Mouse (Mus musculus) cerebellum, adult 18-20 months (tissue): ENCODE data around the gene Tlr3.

Experiments used
- DNase-seq, 2 experiments: peaks; one replicate each; pipeline ENCODE4 v3.0.0; 2021

Gene Tlr3

DNA sequence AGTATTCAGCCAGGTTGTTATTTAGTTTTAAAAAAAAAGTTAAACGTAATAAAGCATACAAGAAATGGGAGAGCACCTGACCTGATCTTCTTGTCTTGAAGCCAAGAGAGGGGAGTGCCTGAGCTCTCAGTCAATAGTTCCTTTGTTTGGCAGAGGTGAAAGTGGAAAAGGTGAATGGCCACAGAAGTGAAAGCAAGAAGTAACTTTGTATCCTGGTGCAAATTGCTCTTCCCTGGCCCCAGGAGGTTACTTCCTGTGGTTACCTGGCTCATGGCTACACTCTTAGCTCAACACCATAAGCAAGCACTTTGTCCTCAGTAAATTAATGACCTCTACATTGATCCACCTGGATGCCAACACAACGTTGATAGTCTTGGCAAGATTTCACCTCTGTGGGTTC is at the start of gene Tlr3:
Gene Tlr3 (minus strand): TSS at position 199 of the 400 bp plus-strand sequence.
- DNase-seq: no peak

DNA sequence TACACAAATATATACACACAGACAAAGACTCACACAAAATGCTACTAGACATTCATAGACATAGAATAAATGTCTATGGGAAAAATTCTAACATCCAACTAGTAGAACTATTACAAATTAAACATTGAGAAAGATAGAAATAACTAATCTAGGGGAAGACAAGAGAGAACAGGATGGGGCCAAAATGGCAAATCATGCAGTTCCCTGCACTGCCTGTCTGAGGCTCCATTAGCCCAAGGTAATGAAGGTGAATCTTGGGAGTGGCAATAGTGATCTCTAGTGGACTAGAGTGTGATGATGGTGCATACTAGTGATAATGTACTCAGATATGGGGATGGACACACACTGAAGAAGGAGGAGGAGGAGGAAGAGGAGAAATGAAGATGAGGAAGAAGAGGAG is 47.0 kb upstream of the Tlr3 start:
- no peak for DNase-seq

DNA sequence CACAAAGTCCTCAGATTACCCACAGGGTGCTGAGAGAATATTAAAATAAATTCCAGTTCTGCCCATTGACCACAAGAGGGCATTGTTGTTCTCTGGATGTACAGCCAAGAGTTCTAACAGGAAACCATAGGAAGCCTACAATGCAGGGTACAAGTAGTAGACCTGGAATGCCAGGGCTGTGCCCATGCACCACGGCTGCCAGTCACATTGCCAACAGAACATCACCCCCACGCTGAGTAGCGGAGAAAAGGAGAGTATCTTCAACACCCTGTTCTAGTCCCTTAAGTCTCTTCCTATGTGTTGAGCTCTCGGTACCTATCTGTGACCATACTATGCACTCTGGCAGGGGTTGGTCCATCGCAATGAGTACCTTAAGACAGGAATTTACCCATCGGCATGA is 43.5 kb upstream of the Tlr3 start:
- DNase-seq: peak; percentile 36 to 44

DNA sequence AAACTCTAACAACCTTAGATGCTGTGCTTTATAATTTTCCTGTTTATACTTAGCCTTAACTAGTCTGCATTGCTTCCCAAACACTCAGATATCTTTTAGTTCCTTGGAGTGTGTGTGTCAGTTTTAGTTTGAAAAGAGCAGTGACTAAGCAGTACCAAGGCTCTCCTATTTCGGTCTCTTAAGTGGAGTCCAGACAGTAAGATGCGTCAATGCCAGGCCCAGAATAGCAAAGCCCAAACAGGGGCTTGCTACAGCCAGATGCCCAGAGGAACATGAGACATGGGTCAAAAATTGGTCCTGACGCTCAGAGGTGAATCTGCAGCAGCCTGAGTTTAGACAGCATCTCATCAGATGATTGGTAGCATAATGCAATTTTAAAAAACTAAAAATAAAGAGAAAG is 41.2 kb upstream of the Tlr3 start:
- DNase-seq: no peak

DNA sequence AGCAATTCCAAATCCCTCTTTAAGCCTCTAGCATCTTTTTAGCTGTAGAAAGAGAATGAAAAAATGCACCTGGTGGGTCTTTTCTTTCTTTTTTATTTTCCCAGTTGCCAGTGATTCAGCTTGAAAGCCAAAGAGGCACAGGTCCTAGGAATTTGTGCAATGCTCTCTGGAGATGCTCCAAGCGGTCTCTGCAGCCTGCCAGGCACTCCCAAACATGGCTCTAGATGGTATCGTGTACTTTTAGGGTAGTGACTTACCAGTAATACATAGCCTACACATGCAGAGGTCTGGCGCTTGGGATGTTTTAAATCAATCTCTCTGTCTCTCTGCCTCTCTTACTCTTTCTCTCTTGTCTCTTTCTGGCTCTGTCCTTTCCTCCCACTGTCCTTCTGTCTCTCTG is 38.0 kb upstream of the Tlr3 start:
- DNase-seq: no peak

DNA sequence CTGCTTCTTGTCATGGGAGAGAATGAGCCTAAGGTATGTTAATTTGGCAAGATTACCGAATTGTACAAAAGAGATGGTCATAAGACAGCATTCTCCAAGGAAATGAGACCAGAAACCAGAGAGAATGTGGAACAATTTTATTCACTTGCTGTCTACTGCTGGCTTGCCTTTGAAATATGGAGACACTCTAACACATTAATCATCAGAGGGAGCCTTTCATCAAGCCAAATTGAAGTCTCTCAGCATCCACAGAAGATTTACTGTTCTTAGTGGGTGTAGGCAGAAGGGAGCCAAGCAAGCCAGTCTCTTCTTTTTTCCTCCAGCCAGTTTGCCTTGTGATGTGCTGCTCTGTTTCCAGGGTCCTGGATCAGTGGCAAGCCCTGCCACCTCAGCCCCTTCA is 37.4 kb upstream of the Tlr3 start:
- no peak for DNase-seq

DNA sequence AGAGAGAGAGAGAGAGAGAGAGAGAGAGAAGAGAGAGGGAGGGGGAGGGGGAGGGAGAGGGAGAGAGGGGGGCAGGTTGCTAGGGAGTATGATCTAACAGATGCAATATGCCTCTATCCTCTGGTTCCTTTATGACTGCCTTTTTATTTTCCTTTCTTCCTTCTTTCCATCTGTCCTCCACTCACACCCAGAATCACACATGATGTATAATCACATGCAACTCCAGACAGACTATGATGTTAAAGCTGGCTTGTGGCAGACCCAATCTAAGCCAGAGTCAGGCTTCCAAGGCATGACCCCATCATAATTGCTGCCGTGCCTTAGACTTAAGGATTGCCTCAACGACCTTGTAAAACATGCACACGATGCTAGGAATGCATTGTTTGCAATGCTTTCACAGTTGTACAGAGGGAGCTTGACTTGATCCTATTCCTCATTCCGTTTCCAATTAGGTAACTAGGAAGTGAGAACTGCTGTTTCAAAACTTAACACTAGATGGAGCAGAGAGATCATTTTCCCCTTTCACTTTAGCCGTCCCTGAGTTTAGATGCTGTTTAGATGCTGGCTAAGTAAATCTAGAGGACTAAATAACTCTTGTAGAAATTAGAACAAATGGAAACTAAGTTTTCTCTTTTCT is 28.1 kb upstream of the Tlr3 start:
- no peak for DNase-seq

DNA sequence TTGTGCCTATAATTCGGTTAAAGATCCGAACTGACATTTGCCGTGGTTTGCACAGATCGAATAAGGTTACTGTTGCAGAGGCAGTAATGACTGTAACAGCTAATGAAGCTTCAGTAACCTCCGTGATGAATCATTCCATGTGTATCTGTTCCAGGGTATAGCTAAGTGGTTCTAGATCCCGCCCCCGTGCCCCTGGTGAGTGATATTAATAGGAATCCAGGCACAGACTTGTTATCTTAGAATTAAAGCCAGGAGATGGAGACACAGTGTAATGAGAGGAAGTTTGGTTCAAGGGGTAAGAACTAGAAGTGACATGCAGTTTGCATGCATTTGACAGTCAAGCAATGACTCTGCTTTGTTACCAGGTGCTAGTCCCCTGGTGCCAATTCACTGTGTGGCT is 9.3 kb upstream of the Tlr3 start:
- DNase-seq: no peak

DNA sequence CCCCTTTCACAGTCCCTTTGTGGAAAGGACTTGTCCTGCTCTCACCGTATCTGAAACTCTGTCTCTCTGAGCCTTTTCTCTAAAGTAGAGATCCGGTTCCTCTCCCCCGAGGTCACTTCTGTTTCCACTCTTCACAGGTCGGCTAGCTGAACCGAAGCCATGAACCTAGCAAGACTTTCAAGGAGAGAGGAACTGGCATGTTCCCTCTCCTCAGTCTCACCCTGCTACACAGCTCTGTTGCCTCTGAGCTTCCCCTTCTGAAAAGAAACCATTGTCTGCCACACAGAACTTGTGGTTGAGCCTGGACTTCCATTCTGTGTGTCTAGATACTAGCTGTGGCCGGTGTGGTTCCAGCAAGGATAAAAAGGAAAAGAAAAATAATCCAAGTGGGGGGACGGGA is 4.1 kb upstream of the Tlr3 start:
- no peak for DNase-seq

DNA sequence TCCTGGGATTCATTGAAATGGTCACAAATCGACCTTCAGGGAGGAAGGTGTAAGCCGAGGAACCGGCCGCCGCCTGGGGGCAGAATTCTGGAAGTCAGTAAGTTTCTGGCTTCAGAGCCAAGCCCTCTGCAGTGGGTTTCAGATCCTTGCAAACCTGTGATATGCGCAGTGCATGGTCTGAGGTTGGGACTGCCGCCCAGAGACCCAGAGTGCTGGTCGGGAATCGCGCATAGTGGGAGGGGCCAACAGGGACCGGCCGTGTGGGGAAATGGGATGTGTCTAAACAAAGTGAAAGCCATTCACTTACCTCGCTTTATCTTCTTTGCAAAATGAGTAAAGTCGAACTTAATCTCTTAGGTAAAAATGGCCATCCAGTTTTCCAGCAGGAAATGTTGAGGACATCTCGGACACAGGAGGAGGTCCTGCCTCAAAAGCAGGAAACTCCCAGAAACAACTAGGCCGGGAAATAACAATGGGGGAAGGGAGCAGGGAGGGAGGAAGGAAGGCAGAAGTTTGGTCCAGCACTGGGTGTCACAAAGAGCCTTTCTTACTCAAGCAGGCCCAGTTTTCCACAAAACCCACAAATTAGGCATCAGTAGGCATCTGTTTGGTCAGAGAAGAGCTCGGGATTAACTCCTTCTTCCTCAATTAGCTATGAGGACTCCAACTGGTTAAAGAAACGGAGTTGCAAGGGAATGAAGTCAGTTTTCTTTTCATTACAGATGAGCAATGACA is 567 bp downstream of the Tlr3 start:
- peak; percentile 25 to 29 for DNase-seq

DNA sequence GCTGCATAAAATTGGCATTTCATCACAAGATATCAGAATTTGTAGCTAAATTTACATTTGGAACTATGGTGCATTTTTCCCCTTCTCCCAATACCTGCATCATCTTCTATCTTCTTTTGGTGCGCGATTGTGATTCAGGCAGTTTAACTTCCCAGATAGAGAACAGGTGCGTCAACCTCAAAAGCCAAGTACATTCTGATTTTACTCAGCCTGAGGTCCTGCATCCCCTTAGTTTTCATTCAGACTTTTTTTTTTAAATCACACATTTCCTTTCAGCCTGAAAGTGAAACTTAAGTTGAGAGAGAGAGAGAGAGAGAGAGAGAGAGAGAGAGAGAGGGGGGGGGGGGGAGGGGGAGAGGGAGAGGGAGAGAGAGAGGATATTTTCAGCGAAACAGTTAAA is 1.2 kb downstream of the Tlr3 start:
- DNase-seq: no peak

DNA sequence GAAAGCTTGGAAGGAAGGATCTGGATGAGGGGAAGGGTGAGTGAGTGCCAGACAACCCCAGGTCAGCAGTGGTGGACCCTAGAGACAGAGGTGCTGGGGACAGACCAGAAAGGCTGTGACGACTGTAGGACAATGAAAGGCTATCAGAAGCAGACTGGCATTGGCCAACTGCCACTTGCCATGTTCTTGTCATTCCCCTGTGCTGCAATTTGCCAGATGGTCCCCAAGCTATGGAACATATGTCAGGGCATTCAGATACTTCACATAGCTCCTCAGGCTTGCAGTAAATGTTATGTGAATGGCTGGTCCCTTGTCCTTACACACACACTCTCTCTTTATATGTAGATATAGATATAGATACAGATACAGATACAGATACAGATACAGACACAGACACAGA is 27.6 kb downstream of the Tlr3 start:
- peak in 1 of 2 experiments; percentile 14 for DNase-seq

DNA sequence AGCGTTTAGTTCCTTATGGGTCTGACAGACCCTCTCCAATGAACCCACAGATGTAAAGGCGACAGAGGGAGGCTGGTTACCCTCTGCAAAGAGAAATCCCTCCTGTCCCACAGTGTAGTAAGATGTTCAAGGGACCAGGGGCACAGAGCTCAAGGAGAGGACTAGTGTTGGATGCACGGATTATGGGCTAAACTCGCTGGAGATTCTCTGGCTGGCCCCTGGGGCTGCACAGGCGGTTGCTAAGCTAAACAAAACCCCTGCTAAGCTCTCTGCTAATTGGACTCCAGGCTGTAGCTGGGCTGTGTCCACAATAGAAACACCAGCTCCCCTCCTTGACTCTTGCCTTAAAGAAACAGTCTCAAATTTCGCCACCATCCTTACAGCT is 28.9 kb downstream of the Tlr3 start, which contains the start of gene Fam149a:
Gene Fam149a (minus strand): TSS at position 329 of the 385 bp plus-strand sequence.
- DNase-seq: no peak

DNA sequence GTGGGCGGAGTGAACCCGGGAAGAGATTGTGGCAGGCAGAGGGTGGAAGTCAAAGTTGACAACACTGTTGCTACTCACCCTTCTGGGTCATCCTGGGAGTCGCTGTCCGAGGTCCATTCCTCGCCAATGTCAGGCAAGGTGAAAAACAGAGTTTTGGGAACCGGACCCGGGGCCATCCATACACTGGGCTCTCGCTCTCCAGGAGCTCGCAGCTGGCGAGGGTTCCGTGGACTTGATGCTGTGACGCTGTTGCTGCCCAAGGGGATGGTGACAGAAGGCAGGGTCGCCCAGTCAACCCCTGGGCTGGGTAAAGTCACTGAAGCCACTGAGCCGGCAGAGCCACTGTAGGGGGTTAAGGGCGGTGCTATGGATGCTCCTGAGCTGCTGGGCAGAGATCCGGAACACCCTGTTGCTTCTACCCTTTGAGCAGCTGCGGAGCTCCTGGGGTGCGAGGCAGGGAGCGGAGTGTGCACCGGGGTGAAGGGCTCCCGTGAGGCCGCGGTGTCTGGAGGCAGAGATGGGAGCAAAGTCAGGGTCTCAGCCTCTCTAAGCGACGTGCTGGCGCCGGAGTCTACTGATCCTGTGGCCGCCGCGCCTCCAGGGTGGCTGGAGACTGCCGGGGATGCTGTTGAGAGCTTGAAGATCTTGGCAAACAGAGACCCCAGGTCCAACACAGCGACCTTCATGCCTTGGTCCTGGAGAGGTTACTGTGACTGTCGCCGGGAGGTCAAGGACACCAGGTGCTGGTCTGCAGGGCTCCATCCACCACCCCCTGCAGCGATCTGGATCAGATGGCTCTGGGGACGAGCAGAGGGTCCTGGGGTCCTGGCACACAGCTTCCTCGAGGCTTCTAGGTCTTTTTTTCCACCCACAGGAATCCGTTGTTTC is 29.6 kb downstream of the Tlr3 start:
- no peak for DNase-seq

DNA sequence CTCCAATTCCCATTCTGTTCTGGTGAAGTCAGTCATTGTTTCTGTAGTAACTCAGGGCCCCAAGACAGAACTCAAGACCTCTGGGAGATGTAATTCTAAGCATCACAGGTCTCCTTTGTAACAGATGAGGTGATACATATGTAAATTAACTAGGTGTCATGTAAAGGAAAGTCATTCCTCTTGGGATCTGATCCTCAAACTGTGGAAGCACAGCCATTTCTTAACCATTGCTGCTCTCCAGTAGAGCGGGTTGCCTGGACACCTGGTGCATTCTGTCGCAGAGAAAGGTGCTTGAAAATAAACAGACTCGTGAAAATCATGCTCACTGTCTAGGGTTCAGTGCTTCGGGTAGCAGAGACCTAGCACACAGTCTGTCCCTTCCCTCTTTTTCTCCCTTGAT is 30.3 kb downstream of the Tlr3 start:
- DNase-seq: no peak

DNA sequence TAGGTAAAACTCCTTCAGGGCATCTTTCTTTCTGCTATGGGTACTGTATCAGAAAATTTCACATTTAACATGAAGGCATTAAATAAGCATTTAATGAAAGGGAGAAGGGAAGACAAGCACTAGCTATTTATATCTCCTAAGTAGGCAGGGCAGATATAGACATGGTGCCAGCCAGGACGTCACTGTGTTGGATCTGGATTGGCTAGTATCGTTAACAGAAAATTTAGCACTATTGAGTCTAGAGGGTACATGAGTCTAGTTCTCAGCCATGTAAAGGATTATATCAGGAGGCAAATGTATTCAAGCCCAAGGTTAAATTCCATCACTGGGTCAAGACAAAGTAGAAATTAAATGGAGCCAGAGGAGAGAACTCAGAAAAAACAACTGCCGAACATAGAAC is 36.8 kb downstream of the Tlr3 start:
- no peak for DNase-seq

DNA sequence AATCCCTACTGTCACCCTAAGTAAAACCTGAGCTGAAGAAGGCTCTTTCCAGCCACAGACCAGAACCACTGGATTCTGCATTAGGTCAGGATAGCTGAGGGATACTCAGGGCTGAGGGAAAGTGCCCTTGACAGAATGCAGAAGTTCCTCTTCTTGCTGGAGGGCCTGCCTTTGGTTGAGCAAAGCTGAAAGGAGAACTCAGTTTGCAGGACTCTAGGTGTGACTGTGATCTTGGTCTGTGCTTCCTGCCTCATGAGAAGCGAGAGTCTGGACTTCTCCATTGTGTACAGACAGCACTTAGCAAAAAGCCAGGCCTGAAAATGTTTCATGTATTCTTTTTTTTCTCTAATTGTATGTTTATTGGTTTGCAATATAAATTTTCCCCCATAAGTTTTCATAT is 43.7 kb downstream of the Tlr3 start:
- DNase-seq: no peak

DNA sequence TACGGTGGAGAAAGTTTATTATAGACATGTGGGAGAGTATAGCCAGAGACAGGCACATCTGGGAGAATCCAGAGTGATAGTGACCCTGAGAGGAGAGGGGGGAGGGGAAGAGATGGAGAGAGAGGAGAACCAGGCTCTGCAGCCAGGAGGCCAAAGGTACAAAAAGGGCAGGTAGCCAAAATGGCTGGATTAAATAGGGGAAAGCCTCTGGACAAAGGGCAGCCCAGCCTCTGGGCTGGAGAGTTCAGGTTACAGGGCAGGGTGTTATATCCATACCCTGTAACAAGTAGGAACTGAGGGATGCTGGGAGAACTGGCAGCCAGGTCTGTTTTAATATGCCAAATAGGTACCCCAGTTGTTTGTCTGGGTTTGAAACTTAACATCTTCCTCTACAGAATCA is 47.7 kb downstream of the Tlr3 start:
- DNase-seq: no peak

DNA sequence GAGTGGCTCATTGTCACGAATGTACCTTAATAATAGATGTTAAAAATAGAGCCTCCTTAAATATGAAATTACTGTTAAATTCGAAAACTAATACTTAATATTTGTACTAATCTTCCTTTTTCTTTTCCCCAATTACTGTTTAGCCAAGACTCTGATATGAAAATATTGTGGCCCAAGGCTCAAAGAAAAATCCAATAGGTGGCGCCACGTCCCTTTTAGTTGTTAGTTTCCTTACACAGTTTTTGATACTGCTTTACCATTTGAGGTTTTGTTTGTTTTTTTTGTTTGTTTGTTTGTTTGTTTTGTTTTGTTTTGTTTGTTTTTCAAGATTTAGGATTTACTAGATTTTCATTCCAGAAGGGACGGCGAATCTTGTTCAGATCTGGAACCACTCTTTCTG is 48.6 kb downstream of the Tlr3 start:
- no peak for DNase-seq

DNA sequence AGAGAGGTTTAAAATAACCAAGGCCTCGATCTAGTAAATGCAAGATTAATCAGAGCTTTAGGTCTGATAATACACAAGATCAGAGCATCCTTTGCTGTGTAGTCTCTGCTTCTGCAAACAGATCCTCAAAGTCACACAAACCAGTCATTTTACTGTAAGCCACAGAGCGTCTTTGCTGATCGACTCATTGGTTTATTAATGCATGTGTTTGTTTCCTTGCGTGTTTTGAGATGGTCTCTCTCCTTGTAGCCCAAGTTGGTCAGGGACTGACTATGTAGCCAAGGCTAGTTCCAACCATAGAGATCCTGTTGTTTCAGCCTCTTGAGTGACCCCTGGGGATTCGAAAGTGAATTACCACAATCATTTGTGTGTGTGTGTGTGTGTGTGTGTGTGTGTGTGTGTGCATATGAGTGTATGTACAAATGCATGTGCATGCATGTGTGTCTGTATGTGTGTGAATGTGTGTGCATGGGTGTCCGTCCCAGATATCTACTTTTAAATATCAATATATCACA is 51.7 kb downstream of the Tlr3 start:
- peak in 1 of 2 experiments; percentile 20 for DNase-seq

DNA sequence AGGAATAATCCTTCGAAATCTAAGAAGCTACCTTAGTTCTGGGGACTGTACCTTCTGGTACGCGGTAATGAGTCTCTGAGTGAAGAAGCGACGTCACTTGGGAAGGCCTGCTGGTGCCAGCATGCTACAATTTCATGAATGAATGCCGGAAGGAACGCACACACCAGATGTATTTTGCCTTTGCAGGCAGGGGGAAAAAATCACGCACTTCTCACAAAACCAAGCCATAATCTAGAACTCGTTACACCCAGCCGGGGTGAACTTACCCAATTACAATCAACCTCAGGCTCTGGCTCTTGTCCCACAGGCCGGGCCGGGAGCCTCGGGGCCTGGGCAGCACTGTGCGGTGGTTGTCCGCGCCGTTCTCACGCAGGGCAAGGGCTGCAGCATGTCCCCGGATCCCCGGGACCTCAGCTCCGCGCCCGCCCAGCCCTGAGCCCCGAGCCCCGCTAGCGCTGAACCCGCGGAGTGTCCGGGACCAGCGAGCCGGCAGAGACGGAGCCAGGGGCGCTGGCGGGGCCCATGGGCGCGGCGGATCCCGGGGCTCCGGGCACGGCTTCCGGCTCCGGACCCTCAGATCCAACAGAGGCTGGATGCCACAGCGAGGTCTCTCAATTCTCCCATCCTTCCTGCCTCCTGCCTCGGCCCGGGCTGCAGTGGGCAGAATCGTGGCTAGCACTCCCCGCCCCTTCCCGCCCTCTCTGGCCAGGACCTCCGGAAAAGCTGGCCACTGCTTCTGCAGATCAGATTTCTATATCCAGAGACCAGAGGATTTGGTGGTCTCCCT is 52.6 kb downstream of the Tlr3 start:
- DNase-seq: peak; percentile 55 to 69

DNA sequence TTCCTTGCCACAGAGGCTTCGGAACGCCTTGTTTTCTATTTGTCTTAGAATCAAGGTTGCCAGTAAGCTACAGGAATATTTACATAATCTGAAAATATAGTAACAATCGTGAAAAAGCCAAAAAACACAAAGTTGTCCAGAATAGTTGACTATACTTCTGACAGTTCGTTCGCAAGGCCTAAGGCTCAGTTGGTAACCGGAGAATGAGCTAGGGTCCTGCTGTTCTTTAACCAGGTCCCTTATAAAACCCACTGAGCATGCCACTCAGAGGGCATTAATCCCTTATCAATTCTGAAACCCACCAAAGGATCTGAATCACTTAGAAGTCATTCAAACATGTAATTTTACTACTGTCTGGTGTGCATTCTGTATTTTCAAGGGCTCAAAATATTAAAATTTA is 55.1 kb downstream of the Tlr3 start:
- DNase-seq: no peak
